Mouse (Mus musculus) E14TG2a.4 (cell line): ENCODE data around the gene Ccdc121.

ENCODE experiments used
- CTCF ChIP-seq: conservative IDR thresholded peaks from 2 replicates; pipeline ENCODE4 v1.5.1; 2014; ENCODE audit warnings: low read length
- POU5F1 ChIP-seq: IDR thresholded peaks from 2 replicates; pipeline ENCODE4 v1.6.1; 2014; ENCODE audit warnings: low read length, borderline replicate concordance

DNA sequence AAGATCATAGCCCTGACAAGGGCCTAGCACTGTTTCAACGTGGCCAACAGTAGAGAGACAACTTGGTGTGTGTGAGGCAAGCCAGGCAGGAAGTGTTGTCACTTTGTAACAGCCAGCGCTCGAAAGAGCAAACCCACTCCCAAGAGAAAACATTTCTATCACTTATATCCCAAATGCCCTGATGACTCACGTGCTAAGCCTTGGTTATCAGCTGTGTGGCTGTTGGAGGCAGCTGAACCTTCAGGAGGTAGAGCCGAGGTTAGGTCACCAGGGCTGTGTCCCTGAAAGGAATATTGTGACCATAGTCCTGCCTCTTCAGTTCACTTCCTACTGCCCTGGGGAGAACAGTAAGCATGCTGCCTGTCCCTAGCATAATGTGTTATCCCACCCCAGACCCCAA is 39.6 kb upstream of the Ccdc121 start:
- TF ChIP-seq CTCF = no peak
- no peak for TF ChIP-seq POU5F1
